Mouse (Mus musculus): ENCODE results near the gene Agl. TPM values are rescaled to one million over a fixed set of nuclear protein-coding genes. Genes with fewer than 3 reads are reported as not detected.
"Not testable (repeated sequence)": the region's sequence is repeated elsewhere in the genome, so short reads cannot be mapped to it uniquely, and the experiment has no call there.

Agl gene
- polyA plus RNA-seq, 1 experiment from 2014 or later: 13.4 TPM

DNA sequence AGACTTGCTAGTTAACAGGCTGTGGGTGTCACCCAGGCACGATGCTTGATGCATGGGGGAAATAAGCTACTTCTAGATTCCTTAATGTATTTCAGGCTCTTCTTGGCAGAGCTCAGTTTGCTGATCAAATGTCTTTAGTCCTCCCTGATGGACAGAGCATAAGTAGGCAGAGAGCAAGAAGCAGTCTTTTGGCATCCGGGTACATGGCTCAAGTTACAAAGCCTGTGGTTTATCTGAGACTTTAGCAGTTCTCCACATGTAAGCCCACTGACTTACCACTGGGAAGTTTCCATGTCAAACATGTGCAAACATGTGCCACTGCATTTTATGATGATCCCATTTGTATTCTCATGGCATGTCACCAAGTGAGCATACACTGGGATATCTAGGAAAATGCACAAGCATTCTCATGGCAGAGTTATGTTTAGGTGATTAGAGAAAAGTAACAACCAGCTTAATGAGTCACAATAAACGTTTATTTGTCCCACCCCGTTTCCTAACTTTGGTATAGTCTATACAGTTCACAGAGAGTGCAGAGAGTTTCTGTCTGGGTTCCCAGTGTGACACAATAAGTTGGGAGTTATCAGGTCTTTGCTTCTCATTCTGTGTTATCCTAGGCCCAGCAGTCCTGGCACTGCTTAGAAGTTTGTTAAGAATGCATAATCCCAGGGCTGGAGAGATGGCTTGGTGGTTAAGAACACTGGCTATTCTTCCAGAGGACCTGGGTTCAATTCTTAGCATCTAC lies 18.7 kb upstream of the Agl start:
- Histone ChIP-seq H3K9ac (ENCODE audit: low read depth, low read length) (no peak overlapping the region), H3K4me3 (ENCODE audit: low read depth, low read length) (no peak overlapping the region), H3K4me1 (replicated peaks; ENCODE audit: control insufficient read depth, insufficient read depth, low read length) (no peaks in the 10 kb centered on the region), H3K36me3 (ENCODE audit: control insufficient read depth, insufficient read depth, low read length) (no peaks in the 10 kb centered on the region), H3K4me2 (no peak overlapping the region), H3K9me3 (ENCODE audit: control insufficient read depth, low read length) (no peaks in the 10 kb centered on the region), H3K27me3 (replicated peaks; ENCODE audit: control insufficient read depth, insufficient read depth, low read length) (no peaks in the 10 kb centered on the region), H3K27ac (ENCODE audit: low read depth, low read length) (no peak overlapping the region)
- WGBS: 66% methylated on average over 4 of the region's 4 CpGs
- ATAC-seq (replicated peaks; ENCODE audit: low FRiP score) (no peak), DNase-seq (ENCODE audit: low spot score) (no peak)

DNA sequence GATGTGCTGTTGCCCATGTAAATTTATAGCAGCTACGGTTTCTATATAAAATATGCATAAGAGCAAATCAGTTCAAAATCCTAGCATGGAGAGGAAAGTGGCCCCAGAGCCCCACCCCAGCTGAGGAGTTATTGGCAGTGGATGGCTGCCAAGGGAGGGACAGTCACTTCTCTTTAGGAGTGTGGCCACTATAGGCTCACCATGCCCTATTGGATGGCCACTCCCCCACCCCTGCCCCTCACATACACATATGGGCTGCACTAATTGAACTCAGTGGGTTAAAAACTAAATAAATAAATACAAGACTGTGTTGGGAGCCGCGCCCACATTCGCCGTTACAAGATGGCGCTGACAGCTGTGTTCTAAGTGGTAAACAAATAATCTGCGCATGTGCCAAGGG lies 9.3 kb upstream of the Agl start:
- 95% methylated on average over 6 of the region's 7 CpGs for WGBS
- ATAC-seq (replicated peaks; ENCODE audit: low FRiP score) (no peak), DNase-seq (ENCODE audit: low spot score) (no peak)
- H3K27ac ChIP-seq (ENCODE audit: low read depth, low read length): no peak overlapping the region
- no peaks in the 10 kb centered on the region for H3K36me3 ChIP-seq (ENCODE audit: control insufficient read depth, insufficient read depth, low read length)
- H3K9me3 ChIP-seq (ENCODE audit: control insufficient read depth, low read length): no peaks in the 10 kb centered on the region
- H3K27me3 ChIP-seq (replicated peaks; ENCODE audit: control insufficient read depth, insufficient read depth, low read length): no peaks in the 10 kb centered on the region
- no peak overlapping the region for H3K4me3 ChIP-seq (ENCODE audit: low read depth, low read length)
- no peaks in the 10 kb centered on the region for H3K4me1 ChIP-seq (replicated peaks; ENCODE audit: control insufficient read depth, insufficient read depth, low read length)
- no peak overlapping the region for H3K9ac ChIP-seq (ENCODE audit: low read depth, low read length)
- H3K4me2 ChIP-seq: no peak overlapping the region

DNA sequence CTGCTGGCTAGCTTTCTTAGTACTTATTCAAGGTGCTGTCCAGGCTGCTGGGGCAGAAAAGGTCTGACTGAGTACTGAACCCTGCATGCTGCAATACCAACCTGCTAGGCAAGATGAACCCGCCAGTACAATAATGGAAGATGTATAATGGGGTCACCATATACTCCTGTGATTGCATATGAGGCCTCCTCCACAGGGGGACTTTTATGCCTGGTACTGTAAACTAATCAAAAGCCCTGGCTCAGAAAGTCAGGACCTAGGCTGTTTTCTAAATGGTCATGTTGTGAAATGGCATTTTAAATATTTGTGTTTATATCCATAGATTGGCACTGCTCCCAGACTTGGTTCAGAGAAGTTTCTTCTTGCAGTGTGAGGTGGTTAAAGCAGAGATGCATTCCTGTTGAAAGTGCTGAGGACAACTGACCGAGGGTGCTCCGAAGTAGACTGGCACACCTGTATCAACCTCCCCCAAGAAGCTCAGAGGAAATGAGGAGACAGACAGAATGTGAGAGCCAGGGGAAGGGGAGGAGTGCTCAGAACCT lies 8.8 kb upstream of the Agl start:
- WGBS: 83% methylated on average over 3 of the region's 3 CpGs
- Histone ChIP-seq H3K4me2 (no peak overlapping the region), H3K36me3 (ENCODE audit: control insufficient read depth, insufficient read depth, low read length) (no peaks in the 10 kb centered on the region), H3K9me3 (ENCODE audit: control insufficient read depth, low read length) (no peaks in the 10 kb centered on the region), H3K4me3 (ENCODE audit: low read depth, low read length) (no peak overlapping the region), H3K4me1 (replicated peaks; ENCODE audit: control insufficient read depth, insufficient read depth, low read length) (no peaks in the 10 kb centered on the region), H3K9ac (ENCODE audit: low read depth, low read length) (no peak overlapping the region), H3K27me3 (replicated peaks; ENCODE audit: control insufficient read depth, insufficient read depth, low read length) (no peaks in the 10 kb centered on the region), H3K27ac (ENCODE audit: low read depth, low read length) (no peak overlapping the region)
- ATAC-seq (replicated peaks; ENCODE audit: low FRiP score) (no peak), DNase-seq (ENCODE audit: low spot score) (no peak)

DNA sequence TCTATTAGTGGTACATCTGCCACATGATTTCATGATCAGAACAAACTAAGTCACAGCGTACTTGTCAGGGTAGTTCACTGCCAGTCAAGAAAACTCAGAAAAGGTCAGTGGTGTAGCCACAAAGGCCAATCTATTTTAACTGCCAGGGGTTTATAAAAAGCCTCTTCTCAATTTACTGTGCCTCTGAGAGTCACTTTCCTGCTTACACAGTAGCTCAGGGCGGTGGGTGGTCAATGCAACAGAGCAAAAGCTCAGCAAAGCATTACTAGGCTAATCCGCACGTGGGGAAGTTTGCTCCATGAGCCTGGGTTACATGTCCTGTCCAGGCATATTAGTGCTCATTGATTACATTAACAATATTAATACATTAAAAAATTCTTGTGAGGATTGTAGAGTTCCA lies 8.0 kb upstream of the Agl start:
- ATAC-seq (replicated peaks; ENCODE audit: low FRiP score) (no peak), DNase-seq (ENCODE audit: low spot score) (no peak)
- no peaks in the 10 kb centered on the region for H3K4me1 ChIP-seq (replicated peaks; ENCODE audit: control insufficient read depth, insufficient read depth, low read length)
- H3K27me3 ChIP-seq (replicated peaks; ENCODE audit: control insufficient read depth, insufficient read depth, low read length): no peaks in the 10 kb centered on the region
- H3K27ac ChIP-seq (ENCODE audit: low read depth, low read length): no peak overlapping the region
- no peak overlapping the region for H3K4me2 ChIP-seq
- H3K4me3 ChIP-seq (ENCODE audit: low read depth, low read length): no peak overlapping the region
- H3K9ac ChIP-seq (ENCODE audit: low read depth, low read length): no peak overlapping the region
- WGBS: 80% methylated on average over 4 of the region's 4 CpGs
- no peaks in the 10 kb centered on the region for H3K9me3 ChIP-seq (ENCODE audit: control insufficient read depth, low read length)
- no peaks in the 10 kb centered on the region for H3K36me3 ChIP-seq (ENCODE audit: control insufficient read depth, insufficient read depth, low read length)

DNA sequence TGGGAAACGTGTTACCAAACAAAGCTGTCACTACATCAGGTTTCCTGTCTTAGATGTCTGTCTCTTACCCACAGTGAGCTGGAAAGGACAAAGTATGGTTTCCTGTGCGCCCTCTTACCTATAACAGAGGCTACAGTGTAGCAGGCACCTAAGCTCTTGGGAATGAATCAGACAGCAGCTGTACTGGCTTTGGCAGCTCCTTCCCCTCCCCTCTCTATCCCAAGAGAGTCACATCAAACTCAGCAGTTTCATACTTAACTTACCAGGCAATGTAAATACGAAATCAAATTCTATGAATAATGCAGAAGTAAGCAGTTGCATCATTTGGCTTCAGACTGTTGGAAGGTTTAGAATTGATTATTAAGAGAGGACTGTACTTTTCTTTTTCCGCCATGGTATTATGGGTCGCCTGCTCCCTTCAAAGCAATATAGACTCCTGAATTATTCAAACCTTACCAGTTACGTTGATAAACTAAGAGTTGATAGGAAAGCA lies 7.4 kb upstream of the Agl start:
- Histone ChIP-seq H3K4me3 (ENCODE audit: low read depth, low read length) (no peak overlapping the region), H3K9me3 (ENCODE audit: control insufficient read depth, low read length) (no peaks in the 10 kb centered on the region), H3K4me1 (replicated peaks; ENCODE audit: control insufficient read depth, insufficient read depth, low read length) (no peaks in the 10 kb centered on the region), H3K9ac (ENCODE audit: low read depth, low read length) (no peak overlapping the region), H3K36me3 (ENCODE audit: control insufficient read depth, insufficient read depth, low read length) (no peaks in the 10 kb centered on the region), H3K4me2 (no peak overlapping the region), H3K27me3 (replicated peaks; ENCODE audit: control insufficient read depth, insufficient read depth, low read length) (no peaks in the 10 kb centered on the region), H3K27ac (ENCODE audit: low read depth, low read length) (no peak overlapping the region)
- ATAC-seq (replicated peaks; ENCODE audit: low FRiP score): no peak
- no peak for DNase-seq (ENCODE audit: low spot score)
- 78% methylated on average over 6 of the region's 6 CpGs for WGBS

DNA sequence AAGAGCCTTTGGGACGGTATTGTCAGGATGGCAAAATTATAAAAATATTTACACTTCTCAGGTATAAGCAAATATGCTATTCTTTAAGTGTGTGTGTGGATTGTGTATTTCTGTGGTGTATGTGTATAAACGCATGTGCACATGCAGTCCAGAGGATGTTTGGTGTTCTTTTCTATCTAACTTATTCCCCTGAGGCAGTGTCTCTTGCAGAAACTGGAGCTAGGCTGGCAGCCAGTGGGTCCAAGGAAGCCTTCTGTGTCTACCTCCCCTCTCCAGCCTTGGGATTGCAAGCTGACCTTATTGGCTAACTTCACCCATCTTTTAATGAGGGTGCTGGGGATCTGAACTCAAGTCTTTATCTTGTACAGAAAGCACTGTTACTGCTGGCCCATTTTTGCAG lies 5.0 kb upstream of the Agl start:
- ATAC-seq (replicated peaks; ENCODE audit: low FRiP score): no peak

DNA sequence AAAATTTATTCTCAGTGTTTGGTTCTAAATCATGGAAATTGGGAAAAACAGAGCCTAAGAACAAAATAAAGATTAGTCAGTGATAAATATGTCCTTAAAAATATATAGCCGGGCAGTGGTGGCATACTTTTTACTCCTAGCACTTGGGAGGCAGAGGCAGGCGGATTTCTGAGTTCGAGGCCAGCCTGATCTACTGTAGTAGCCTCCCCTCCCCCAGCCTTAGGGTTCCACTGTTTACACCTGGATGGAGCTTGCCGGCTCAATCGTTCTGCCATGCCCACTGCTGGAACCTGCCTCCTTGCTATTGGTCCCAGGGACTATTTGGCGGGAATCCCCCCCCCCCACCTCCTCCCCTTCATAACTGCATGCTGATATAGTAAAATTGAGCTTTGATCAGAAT lies 2.4 kb upstream of the Agl start:
- H3K9me3 ChIP-seq (ENCODE audit: control insufficient read depth, low read length); H3K36me3 ChIP-seq (ENCODE audit: control insufficient read depth, insufficient read depth, low read length); H3K4me2 ChIP-seq; DNase-seq (ENCODE audit: low spot score); ATAC-seq (replicated peaks; ENCODE audit: low FRiP score); H3K4me3 ChIP-seq (ENCODE audit: low read depth, low read length); H3K9ac ChIP-seq (ENCODE audit: low read depth, low read length); H3K27ac ChIP-seq (ENCODE audit: low read depth, low read length); H3K27me3 ChIP-seq (replicated peaks; ENCODE audit: control insufficient read depth, insufficient read depth, low read length); H3K4me1 ChIP-seq (replicated peaks; ENCODE audit: control insufficient read depth, insufficient read depth, low read length): not testable (repeated sequence)
- 82% methylated on average over 6 of the region's 6 CpGs for WGBS

More for the DNA sequence above, 5.0 kb upstream of the Agl start:
- no peak overlapping the region for H3K4me2 ChIP-seq
- no peaks in the 10 kb centered on the region for H3K27me3 ChIP-seq (replicated peaks; ENCODE audit: control insufficient read depth, insufficient read depth, low read length)
- DNase-seq (ENCODE audit: low spot score): no peak
- H3K9me3 ChIP-seq (ENCODE audit: control insufficient read depth, low read length): no peaks in the 10 kb centered on the region
- no peak overlapping the region for H3K27ac ChIP-seq (ENCODE audit: low read depth, low read length)
- H3K4me1 ChIP-seq (replicated peaks; ENCODE audit: control insufficient read depth, insufficient read depth, low read length): no peaks in the 10 kb centered on the region
- H3K4me3 ChIP-seq (ENCODE audit: low read depth, low read length): no peak overlapping the region
- 77% methylated on average over 2 of the region's 2 CpGs for WGBS
- no peak overlapping the region for H3K9ac ChIP-seq (ENCODE audit: low read depth, low read length)
- no peaks in the 10 kb centered on the region for H3K36me3 ChIP-seq (ENCODE audit: control insufficient read depth, insufficient read depth, low read length)

DNA sequence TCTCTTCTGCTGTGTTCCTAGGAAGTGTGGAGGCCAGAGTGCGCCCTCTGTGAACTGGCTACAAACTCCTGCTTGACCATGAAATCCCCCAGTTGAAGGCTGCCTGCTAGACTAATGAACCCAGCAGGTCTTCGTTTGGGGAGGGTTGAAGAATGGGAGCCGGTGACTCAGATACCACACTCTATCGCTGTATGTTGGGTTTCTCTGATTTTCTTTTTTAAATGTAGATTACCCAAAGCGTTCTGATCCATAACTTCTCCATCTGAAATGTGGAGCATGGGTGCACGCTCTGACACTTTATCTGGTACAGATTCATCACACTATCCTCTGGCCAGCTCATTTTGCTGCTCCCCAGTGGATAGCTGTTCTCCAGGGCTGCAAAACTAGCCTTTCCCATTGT lies 1.3 kb upstream of the Agl start:
- ATAC-seq (replicated peaks; ENCODE audit: low FRiP score) (no peak), DNase-seq (ENCODE audit: low spot score) (no peak)
- no peak overlapping the region for H3K9ac ChIP-seq (ENCODE audit: low read depth, low read length)
- H3K36me3 ChIP-seq (ENCODE audit: control insufficient read depth, insufficient read depth, low read length): no peaks in the 10 kb centered on the region
- H3K4me2 ChIP-seq: peak overlapping the region; percentile 80
- no peak overlapping the region; the same call in 1 of the 2 replicates for H3K4me3 ChIP-seq (ENCODE audit: low read depth, low read length)
- 90% methylated on average over 6 of the region's 6 CpGs for WGBS
- H3K27me3 ChIP-seq (replicated peaks; ENCODE audit: control insufficient read depth, insufficient read depth, low read length): no peaks in the 10 kb centered on the region
- no peak overlapping the region for H3K27ac ChIP-seq (ENCODE audit: low read depth, low read length)
- H3K4me1 ChIP-seq (replicated peaks; ENCODE audit: control insufficient read depth, insufficient read depth, low read length): no peaks in the 10 kb centered on the region
- H3K9me3 ChIP-seq (ENCODE audit: control insufficient read depth, low read length): no peaks in the 10 kb centered on the region

Measured in liver, embryonic 11.5 days (tissue).